Mouse (Mus musculus) testis, adult 2 months (tissue): ENCODE data around the gene Vmn1r94.
"Not testable (repeated sequence)": the region's sequence is repeated elsewhere in the genome, so short reads cannot be mapped to it uniquely, and the experiment has no call there.

Experiments
- CTCF ChIP-seq: fragments of 200-500 bp; IDR thresholded peaks from 2 replicates; pipeline ENCODE4 v1.5.1; 2012; ENCODE audit warnings: low read depth, mild to moderate bottlenecking, inconsistent platforms, low read length, moderate library complexity; ENCODE audit not compliant: control insufficient read depth, insufficient read depth, insufficient replicate concordance
- POLR2A ChIP-seq: fragments of 200-500 bp; IDR thresholded peaks from 2 replicates; pipeline ENCODE4 v1.6.1; 2012; ENCODE audit warnings: low read depth, mild to moderate bottlenecking, inconsistent platforms, low read length, moderate library complexity; ENCODE audit not compliant: control insufficient read depth

DNA sequence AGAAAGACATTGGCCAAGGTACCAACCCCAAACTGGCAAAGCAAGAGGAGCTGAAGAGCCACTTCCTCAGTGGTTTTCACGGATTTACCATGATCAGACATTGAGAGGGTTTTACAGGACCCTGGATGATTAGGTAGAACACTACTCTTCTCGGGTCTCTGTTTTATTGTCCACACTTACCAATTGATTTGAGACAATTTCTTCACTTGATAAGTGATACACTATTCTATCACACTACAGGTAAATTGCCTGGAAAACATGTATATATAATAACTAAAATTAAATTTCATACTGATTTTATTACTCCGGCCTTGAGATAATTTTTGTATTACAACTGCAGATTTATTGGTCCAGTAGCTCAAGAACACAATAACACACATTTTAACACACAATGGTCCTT, at the start of gene Vmn1r94:
- not testable (repeated sequence) for TF ChIP-seq CTCF, POLR2A
